Mouse (Mus musculus): ENCODE data around the gene Itpr2. TPM values are rescaled to one million over a fixed set of nuclear protein-coding genes. Genes with fewer than 3 reads are reported as not detected.

Gene Itpr2
- polyA plus RNA-seq, 1 experiment from 2014 or later: 10.2 TPM

- no peaks in the 10 kb centered on the region for H3K36me3 ChIP-seq
- no peak for ATAC-seq (ENCODE audit: low FRiP score, low read depth)
- peaks cover 17% of the 10 kb centered on the region; the same call in 1 of the 2 replicates for H3K4me1 ChIP-seq
- 88% methylated on average over 11 of the region's 11 CpGs for WGBS
- H3K4me3 ChIP-seq: no peak overlapping the region
- no peak overlapping the region for H3K9ac ChIP-seq
- peaks cover 3% of the 10 kb centered on the region; the same call in 1 of the 2 replicates for H3K9me3 ChIP-seq
- no peak overlapping the region for H3K4me2 ChIP-seq (replicated peaks)
- H3K27me3 ChIP-seq: no peaks in the 10 kb centered on the region
- H3K27ac ChIP-seq: no peak overlapping the region
These were observed 217.0 kb downstream of the Itpr2 start for GRCm38 (mm10) chr6:146284921-146285565.

GRCm38 (mm10) chr6:146283981-146284380, 218.0 kb downstream of the Itpr2 start:
- H3K9me3 ChIP-seq: peaks cover 3% of the 10 kb centered on the region; the same call in 1 of the 2 replicates
- H3K27me3 ChIP-seq: no peaks in the 10 kb centered on the region
- 59% methylated on average over 7 of the region's 7 CpGs for WGBS
- peaks cover 17% of the 10 kb centered on the region; the same call in 1 of the 2 replicates for H3K4me1 ChIP-seq
- no peak overlapping the region for H3K27ac ChIP-seq
- no peak overlapping the region for H3K4me3 ChIP-seq
- H3K36me3 ChIP-seq: no peaks in the 10 kb centered on the region
- no peak overlapping the region for H3K9ac ChIP-seq
- H3K4me2 ChIP-seq (replicated peaks): no peak overlapping the region
- no peak; the same call in 1 of the 2 replicates for ATAC-seq (ENCODE audit: low FRiP score, low read depth)

- H3K4me3 ChIP-seq: no peak overlapping the region
- ATAC-seq (ENCODE audit: low FRiP score, low read depth): no peak
- no peak overlapping the region for H3K27ac ChIP-seq
- H3K4me1 ChIP-seq: peaks cover 17% of the 10 kb centered on the region; the same call in 1 of the 2 replicates
- H3K36me3 ChIP-seq: no peaks in the 10 kb centered on the region
- WGBS: 67% methylated on average over 7 of the region's 7 CpGs
- H3K9me3 ChIP-seq: no peaks in the 10 kb centered on the region
- no peaks in the 10 kb centered on the region for H3K27me3 ChIP-seq
- no peak overlapping the region for H3K9ac ChIP-seq
- no peak overlapping the region for H3K4me2 ChIP-seq (replicated peaks)
These were observed 219.9 kb downstream of the Itpr2 start for GRCm38 (mm10) chr6:146282061-146282659.

- Histone ChIP-seq H3K9me3 (no peaks in the 10 kb centered on the region), H3K36me3 (no peaks in the 10 kb centered on the region), H3K27ac (no peak overlapping the region), H3K4me2 (replicated peaks) (no peak overlapping the region), H3K27me3 (no peaks in the 10 kb centered on the region), H3K9ac (no peak overlapping the region), H3K4me3 (no peak overlapping the region), H3K4me1 (peaks cover 17% of the 10 kb centered on the region; the same call in 1 of the 2 replicates)
- no peak for ATAC-seq (ENCODE audit: low FRiP score, low read depth)
- 77% methylated on average over 24 of the region's 24 CpGs for WGBS
These were observed 220.7 kb downstream of the Itpr2 start for GRCm38 (mm10) chr6:146281176-146281899.

- Histone ChIP-seq H3K36me3 (no peaks in the 10 kb centered on the region), H3K9me3 (no peaks in the 10 kb centered on the region), H3K27ac (no peak overlapping the region), H3K4me1 (peaks cover 19% of the 10 kb centered on the region), H3K4me2 (replicated peaks) (no peak overlapping the region), H3K9ac (no peak overlapping the region), H3K27me3 (no peaks in the 10 kb centered on the region), H3K4me3 (no peak overlapping the region)
- ATAC-seq (ENCODE audit: low FRiP score, low read depth): no peak
- WGBS: 92% methylated on average over 5 of the region's 5 CpGs
These were observed 228.8 kb downstream of the Itpr2 start for GRCm38 (mm10) chr6:146273256-146273655.

- H3K9ac ChIP-seq: no peak overlapping the region
- H3K27ac ChIP-seq: no peak overlapping the region
- no peaks in the 10 kb centered on the region for H3K9me3 ChIP-seq
- 0 out of 2 replicates have a peak, but pooled peaks have one; percentile 65 for ATAC-seq (ENCODE audit: low FRiP score, low read depth)
- H3K36me3 ChIP-seq: no peaks in the 10 kb centered on the region
- H3K27me3 ChIP-seq: no peaks in the 10 kb centered on the region
- no peak overlapping the region for H3K4me3 ChIP-seq
- no peak overlapping the region for H3K4me2 ChIP-seq (replicated peaks)
- peaks cover 19% of the 10 kb centered on the region for H3K4me1 ChIP-seq
- 71% methylated on average over 5 of the region's 5 CpGs for WGBS
These were observed 229.6 kb downstream of the Itpr2 start for GRCm38 (mm10) chr6:146272253-146273036.

- Histone ChIP-seq H3K4me1 (peaks cover 19% of the 10 kb centered on the region), H3K9me3 (no peaks in the 10 kb centered on the region), H3K36me3 (no peaks in the 10 kb centered on the region), H3K4me2 (replicated peaks) (no peak overlapping the region), H3K27me3 (no peaks in the 10 kb centered on the region), H3K27ac (no peak overlapping the region), H3K4me3 (no peak overlapping the region), H3K9ac (no peak overlapping the region)
- 60% methylated on average over 12 of the region's 12 CpGs for WGBS
- peak; percentile 48; the same call in 1 of the 2 replicates for ATAC-seq (ENCODE audit: low FRiP score, low read depth)
These were observed 231.1 kb downstream of the Itpr2 start for GRCm38 (mm10) chr6:146270776-146271533.

- H3K27me3 ChIP-seq: no peaks in the 10 kb centered on the region
- 17% methylated on average over 5 of the region's 5 CpGs for WGBS
- no peaks in the 10 kb centered on the region for H3K36me3 ChIP-seq
- no peak for ATAC-seq (ENCODE audit: low FRiP score, low read depth)
- no peak overlapping the region for H3K4me2 ChIP-seq (replicated peaks)
- H3K4me3 ChIP-seq: no peak overlapping the region
- H3K9ac ChIP-seq: no peak overlapping the region
- H3K27ac ChIP-seq: peak overlapping the region; percentile 44; the same call in 1 of the 2 replicates
- H3K9me3 ChIP-seq: no peaks in the 10 kb centered on the region
- peaks cover 19% of the 10 kb centered on the region for H3K4me1 ChIP-seq
These were observed 231.9 kb downstream of the Itpr2 start for GRCm38 (mm10) chr6:146270162-146270561.

GRCm38 (mm10) chr6:146269291-146269690, 232.7 kb downstream of the Itpr2 start:
- H3K36me3 ChIP-seq: no peaks in the 10 kb centered on the region
- no peak overlapping the region for H3K4me3 ChIP-seq
- peaks cover 19% of the 10 kb centered on the region for H3K4me1 ChIP-seq
- no peak overlapping the region for H3K9ac ChIP-seq
- H3K9me3 ChIP-seq: no peaks in the 10 kb centered on the region
- WGBS: 91% methylated on average over 5 of the region's 5 CpGs
- no peak overlapping the region for H3K4me2 ChIP-seq (replicated peaks)
- no peak for ATAC-seq (ENCODE audit: low FRiP score, low read depth)
- no peaks in the 10 kb centered on the region for H3K27me3 ChIP-seq
- H3K27ac ChIP-seq: no peak overlapping the region

GRCm38 (mm10) chr6:146260674-146261376, 241.2 kb downstream of the Itpr2 start:
- ATAC-seq (ENCODE audit: low FRiP score, low read depth): no peak
- H3K27ac ChIP-seq: no peak overlapping the region
- 88% methylated on average over 7 of the region's 7 CpGs for WGBS

GRCm38 (mm10) chr6:146258751-146259150, 243.3 kb downstream of the Itpr2 start:
- H3K4me3 ChIP-seq: no peak overlapping the region
- H3K9me3 ChIP-seq: no peaks in the 10 kb centered on the region
- no peaks in the 10 kb centered on the region for H3K27me3 ChIP-seq
- no peak overlapping the region for H3K4me2 ChIP-seq (replicated peaks)
- no peak for ATAC-seq (ENCODE audit: low FRiP score, low read depth)
- no peaks in the 10 kb centered on the region for H3K36me3 ChIP-seq
- no peak overlapping the region for H3K9ac ChIP-seq
- no peak overlapping the region for H3K27ac ChIP-seq
- 91% methylated on average over 5 of the region's 5 CpGs for WGBS
- peaks cover 14% of the 10 kb centered on the region; the same call in 1 of the 2 replicates for H3K4me1 ChIP-seq

More at GRCm38 (mm10) chr6:146260674-146261376, 241.2 kb downstream of the Itpr2 start:
- Histone ChIP-seq H3K4me2 (replicated peaks) (no peak overlapping the region), H3K27me3 (no peaks in the 10 kb centered on the region), H3K9ac (no peak overlapping the region), H3K36me3 (no peaks in the 10 kb centered on the region), H3K9me3 (no peaks in the 10 kb centered on the region), H3K4me3 (no peak overlapping the region), H3K4me1 (peaks cover 6% of the 10 kb centered on the region; the same call in 1 of the 2 replicates)

Data from limb, embryonic 13.5 days (tissue).